8 mouse cellular contexts compared by ENCODE assay signal in the genomic region with DNA sequence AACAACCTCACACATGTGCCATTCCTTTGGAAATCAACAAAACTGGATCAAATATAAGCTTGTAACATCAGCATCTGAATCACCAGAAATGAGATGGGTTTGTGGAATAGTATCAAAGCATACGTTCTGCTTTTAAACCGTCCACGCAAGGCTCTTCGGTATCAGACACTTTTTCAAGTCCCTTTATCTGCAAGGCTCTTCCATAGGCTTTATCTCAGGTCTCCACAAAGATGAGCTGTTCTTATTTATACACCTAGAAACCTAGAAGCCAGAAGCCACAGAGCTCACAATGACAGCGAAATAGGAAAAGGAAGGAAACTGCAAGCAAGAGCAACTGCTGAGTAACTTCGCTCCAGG. TPM values are rescaled to one million over a fixed set of nuclear protein-coding genes. Genes with fewer than 3 reads are reported as not detected.
DNase-seq lines count a peak whose midpoint lies in the region; ATAC-seq and TF ChIP-seq lines count a peak whose summit lies in the region.

No protein-coding gene starts in this region.

- no peaks in the 10 kb centered on the region for H3K9me3 ChIP-seq in heart, embryonic 13.5 days
- H3K9me3 ChIP-seq in ES-E14 (ENCODE audit: control insufficient read depth, insufficient read depth, low read depth, low read length): no peaks in the 10 kb centered on the region
- no peaks in the 10 kb centered on the region for H3K9me3 ChIP-seq in forebrain, embryonic 16.5 days (ENCODE audit: control insufficient read depth, low read length)
- no peaks in the 10 kb centered on the region for H3K9me3 ChIP-seq in liver, embryonic 16.5 days (replicated peaks; ENCODE audit: control insufficient read depth, low read length)

- no peaks in the 10 kb centered on the region for H3K27me3 ChIP-seq in heart, embryonic 13.5 days (replicated peaks)
- H3K27me3 ChIP-seq in forebrain, embryonic 16.5 days (replicated peaks; ENCODE audit: control insufficient read depth, insufficient read depth, low read length): no peaks in the 10 kb centered on the region; the same call in 1 of the 2 replicates
- no peaks in the 10 kb centered on the region for H3K27me3 ChIP-seq in liver, embryonic 16.5 days (ENCODE audit: control insufficient read depth, insufficient read depth, low read depth, low read length)

- H3K4me3 ChIP-seq in heart, embryonic 13.5 days: peak overlapping the region; percentile 69
- H3K4me3 ChIP-seq in ES-E14 (ENCODE audit: insufficient read depth in 1 of 2, low read depth in 1 of 2, low read length in 2 of 2, poor library complexity in 1 of 2, severe bottlenecking in 1 of 2): peak overlapping the region; percentile 76 to 77; a peak in 3 of 4 replicates
- H3K4me3 ChIP-seq in forebrain, embryonic 16.5 days (replicated peaks; ENCODE audit: low read length): peak overlapping the region; percentile 90
- H3K4me3 ChIP-seq in liver, embryonic 16.5 days (ENCODE audit: low read depth, low read length): peak overlapping the region; percentile 100

- 49% methylated on average over 6 of the region's 6 CpGs for WGBS in heart, embryonic 13.5 days
- 64% methylated on average over 6 of the region's 6 CpGs for WGBS in forebrain, embryonic 16.5 days
- WGBS in liver, embryonic 16.5 days (ENCODE audit: insufficient replicate concordance): 13% methylated on average over 6 of the region's 6 CpGs

- peaks cover 64% of the 10 kb centered on the region for H3K4me1 ChIP-seq in heart, embryonic 13.5 days
- H3K4me1 ChIP-seq in ES-E14 (ENCODE audit: control insufficient read depth in 2 of 2, insufficient read depth in 2 of 2, low read length in 2 of 2, poor library complexity in 1 of 2): peaks cover 2 to 10% of the 10 kb centered on the region in 2 experiments; a peak in 1 of 4 replicates
- H3K4me1 ChIP-seq in forebrain, embryonic 16.5 days (replicated peaks; ENCODE audit: control insufficient read depth, insufficient read depth, low read length): peaks cover 25% of the 10 kb centered on the region
- H3K4me1 ChIP-seq in liver, embryonic 16.5 days (ENCODE audit: control insufficient read depth, low read depth, low read length): peaks cover 52% of the 10 kb centered on the region

- H3K4me2 ChIP-seq in heart, embryonic 13.5 days: peak overlapping the region; percentile 99
- H3K4me2 ChIP-seq in forebrain, embryonic 16.5 days (ENCODE audit: low read length): peak overlapping the region; percentile 96
- peak overlapping the region; percentile 100 for H3K4me2 ChIP-seq in liver, embryonic 16.5 days (ENCODE audit: low read depth, low read length)

- peak overlapping the region; percentile 95 for H3K9ac ChIP-seq in heart, embryonic 13.5 days
- H3K9ac ChIP-seq in ES-E14 (ENCODE audit: insufficient read depth, low read depth, low read length, poor library complexity, severe bottlenecking): peak overlapping the region; percentile 49; the same call in 1 of the 2 replicates
- no peak overlapping the region for H3K9ac ChIP-seq in forebrain, embryonic 16.5 days (replicated peaks; ENCODE audit: low read depth, low read length)
- peak overlapping the region; percentile 93 for H3K9ac ChIP-seq in liver, embryonic 16.5 days (ENCODE audit: low read depth, low read length)

- in situ Hi-C loops in ES-E14 (cut with MboI; ENCODE audit: low sequenced_read_pairs in 2 of 2, unreplicated experiment in 2 of 2): no loop called here

- peak overlapping the region; percentile 38; the same call in 1 of the 2 replicates for H3K27ac ChIP-seq in heart, embryonic 13.5 days (replicated peaks)
- H3K27ac ChIP-seq in ES-E14 (ENCODE audit: insufficient read depth, low read depth, low read length, poor library complexity, severe bottlenecking): no peak overlapping the region; the same call in 1 of the 2 replicates
- H3K27ac ChIP-seq in forebrain, embryonic 16.5 days (ENCODE audit: low read length): no peak overlapping the region
- peak overlapping the region; percentile 96 for H3K27ac ChIP-seq in liver, embryonic 16.5 days (ENCODE audit: low read length)

- ATAC-seq in heart, embryonic 13.5 days (ENCODE audit: extremely low read depth, insufficient number of reproducible peaks, low FRiP score, low TSS enrichment): no peak
- ATAC-seq in forebrain, embryonic 16.5 days: no peak
- no peak for ATAC-seq in liver, embryonic 16.5 days (ENCODE audit: low read depth)
- no peak for ATAC-seq in frontal cortex, adult (ENCODE audit: low TSS enrichment)

- H3K36me3 ChIP-seq in heart, embryonic 13.5 days: peaks cover 24% of the 10 kb centered on the region
- H3K36me3 ChIP-seq in ES-E14 (ENCODE audit: control insufficient read depth, insufficient read depth, low read length, poor library complexity, severe bottlenecking): peaks cover 15% of the 10 kb centered on the region
- no peaks in the 10 kb centered on the region for H3K36me3 ChIP-seq in forebrain, embryonic 16.5 days (ENCODE audit: control insufficient read depth, insufficient read depth)
- peaks cover 40% of the 10 kb centered on the region for H3K36me3 ChIP-seq in liver, embryonic 16.5 days (ENCODE audit: control insufficient read depth, insufficient read depth)

- DNase-seq in heart, adult 18-20 months: no peak
- DNase-seq in ES-E14 (ENCODE audit: low read depth, low spot score): no peak
- DNase-seq in right cerebral cortex, postnatal 10 days (ENCODE audit: low spot score in 2 of 2): no peak
- DNase-seq in adrenal gland, postnatal 25 days: no peak

TF ChIP-seq in ES-E14, 5 proteins besides CTCF, POLR2A, EP300 and RAD21:
- TF ChIP-seq ZC3H11A (IDR thresholded peaks at IDR 0.05; ENCODE audit: borderline replicate concordance, low read depth, low read length) (no peak), CHD2 (IDR thresholded peaks at IDR 0.05; ENCODE audit: low read depth, low read length) (no peak), MAFK (IDR thresholded peaks at IDR 0.05; ENCODE audit: insufficient read depth, low read depth, low read length) (no peak), ZNF384 (IDR thresholded peaks at IDR 0.05; ENCODE audit: low read depth, low read length) (no peak), HCFC1 (IDR thresholded peaks at IDR 0.05; ENCODE audit: borderline replicate concordance, insufficient read depth, low read length) (no peak)

RNA-seq across cellular contexts. Expression of a gene that starts 3.2 kb away (rescaled TPM):
- 4.4 and 4.8 TPM in 2 replicates for polyA plus RNA-seq in heart, embryonic 13.5 days (2015; fragmentation: Nextera tagmentation; extraction: Ambion mirVana)
- 10 to 100 TPM; 76.2 to 94.4 TPM for total RNA-seq in heart, adult 18-20 months (2021)
- 20.7 and 27.1 TPM in 2 replicates for total RNA-seq in ES-E14 (2012; rRNA removed)
- 4.7 and 4.8 TPM in 2 replicates for polyA plus RNA-seq in forebrain, embryonic 16.5 days (2015; fragmentation: Nextera tagmentation; extraction: Ambion mirVana)
- polyA plus RNA-seq in liver, embryonic 16.5 days (2015; fragmentation: Nextera tagmentation; extraction: Ambion mirVana): 12.7 and 13.7 TPM in 2 replicates
- 56.1 and 56.7 TPM in 2 replicates for total RNA-seq in adrenal gland, postnatal 25 days (2021)

Comparison
In these comparisons a context has a peak if more than half of its experiments do, and no peak if none do; other contexts are left out.
1. H3K27ac ChIP-seq: peak in heart, embryonic 13.5 days (single experiment) and liver, embryonic 16.5 days (single experiment); none in ES-E14 (single experiment) and forebrain, embryonic 16.5 days (single experiment).
2. Peak in every context shown above with its lines, with median percentiles within 50 percentile points of each other: H3K4me2 ChIP-seq and H3K4me3 ChIP-seq.